Mouse (Mus musculus): Measurements from ENCODE around the gene Cux1. TPM values are rescaled to one million over a fixed set of nuclear protein-coding genes. Genes with fewer than 3 reads are reported as not detected.

The Cux1 gene
- polyA plus RNA-seq, 1 experiment from 2014 or later: 100 TPM

GRCm38 (mm10) chr5:136403565-136403961, 163.7 kb downstream of the Cux1 start:
- peak overlapping the region; percentile 11; the same call in 1 of the 2 replicates for H3K4me3 ChIP-seq (ENCODE audit: low read length)
- H3K27ac ChIP-seq (ENCODE audit: low read depth, low read length): peak overlapping the region; percentile 69
- H3K4me1 ChIP-seq (ENCODE audit: control insufficient read depth, insufficient read depth, low read depth, low read length): peaks cover 13% of the 10 kb centered on the region
- peak overlapping the region; percentile 49 for H3K4me2 ChIP-seq (ENCODE audit: low read length)
- 13% methylated on average over 19 of the region's 19 CpGs for WGBS
- no peaks in the 10 kb centered on the region for H3K9me3 ChIP-seq (ENCODE audit: control insufficient read depth, low read length)
- no peak overlapping the region for H3K9ac ChIP-seq (ENCODE audit: low read depth, low read length)
- no peaks in the 10 kb centered on the region for H3K36me3 ChIP-seq (ENCODE audit: control insufficient read depth, insufficient read depth, low read length)
- no peaks in the 10 kb centered on the region for H3K27me3 ChIP-seq (replicated peaks; ENCODE audit: control insufficient read depth, insufficient read depth, low read length)
- ATAC-seq: peak; percentile 83

- H3K4me3 ChIP-seq (ENCODE audit: low read length): no peak overlapping the region
- 47% methylated on average over 15 of the region's 15 CpGs for WGBS
These were observed 164.4 kb downstream of the Cux1 start for GRCm38 (mm10) chr5:136402622-136403564.

GRCm38 (mm10) chr5:136398706-136399105, 168.6 kb downstream of the Cux1 start:
- H3K9ac ChIP-seq (ENCODE audit: low read depth, low read length): no peak overlapping the region
- H3K36me3 ChIP-seq (ENCODE audit: control insufficient read depth, insufficient read depth, low read length): no peaks in the 10 kb centered on the region
- 89% methylated on average over 3 of the region's 3 CpGs for WGBS
- no peaks in the 10 kb centered on the region for H3K27me3 ChIP-seq (replicated peaks; ENCODE audit: control insufficient read depth, insufficient read depth, low read length)
- H3K27ac ChIP-seq (ENCODE audit: low read depth, low read length): no peak overlapping the region
- no peak overlapping the region for H3K4me2 ChIP-seq (ENCODE audit: low read length)
- no peak for ATAC-seq
- peaks cover 10% of the 10 kb centered on the region for H3K4me1 ChIP-seq (ENCODE audit: control insufficient read depth, insufficient read depth, low read depth, low read length)
- H3K9me3 ChIP-seq (ENCODE audit: control insufficient read depth, low read length): no peaks in the 10 kb centered on the region
- no peak overlapping the region for H3K4me3 ChIP-seq (ENCODE audit: low read length)

More at GRCm38 (mm10) chr5:136402622-136403564, 164.4 kb downstream of the Cux1 start:
- Histone ChIP-seq H3K9ac (ENCODE audit: low read depth, low read length) (no peak overlapping the region), H3K4me2 (ENCODE audit: low read length) (peak overlapping the region; percentile 49), H3K27me3 (replicated peaks; ENCODE audit: control insufficient read depth, insufficient read depth, low read length) (no peaks in the 10 kb centered on the region), H3K9me3 (ENCODE audit: control insufficient read depth, low read length) (no peaks in the 10 kb centered on the region), H3K4me1 (ENCODE audit: control insufficient read depth, insufficient read depth, low read depth, low read length) (peaks cover 13% of the 10 kb centered on the region), H3K36me3 (ENCODE audit: control insufficient read depth, insufficient read depth, low read length) (no peaks in the 10 kb centered on the region), H3K27ac (ENCODE audit: low read depth, low read length) (peak overlapping the region; percentile 69)
- peak; percentile 67 for ATAC-seq

- no peaks in the 10 kb centered on the region for H3K36me3 ChIP-seq (ENCODE audit: control insufficient read depth, insufficient read depth, low read length)
- H3K4me3 ChIP-seq (ENCODE audit: low read length): no peak overlapping the region
- H3K27ac ChIP-seq (ENCODE audit: low read depth, low read length): no peak overlapping the region
- H3K9ac ChIP-seq (ENCODE audit: low read depth, low read length): no peak overlapping the region
- ATAC-seq: no peak
- WGBS: 95% methylated on average over 1 of the region's 1 CpGs
- no peaks in the 10 kb centered on the region for H3K9me3 ChIP-seq (ENCODE audit: control insufficient read depth, low read length)
- no peaks in the 10 kb centered on the region for H3K4me1 ChIP-seq (ENCODE audit: control insufficient read depth, insufficient read depth, low read depth, low read length)
- H3K27me3 ChIP-seq (replicated peaks; ENCODE audit: control insufficient read depth, insufficient read depth, low read length): no peaks in the 10 kb centered on the region
- no peak overlapping the region for H3K4me2 ChIP-seq (ENCODE audit: low read length)
These were observed 170.6 kb downstream of the Cux1 start for GRCm38 (mm10) chr5:136396699-136397098.

GRCm38 (mm10) chr5:136396256-136396655, 171.0 kb downstream of the Cux1 start:
- Histone ChIP-seq H3K4me2 (ENCODE audit: low read length) (no peak overlapping the region), H3K9ac (ENCODE audit: low read depth, low read length) (no peak overlapping the region), H3K36me3 (ENCODE audit: control insufficient read depth, insufficient read depth, low read length) (no peaks in the 10 kb centered on the region), H3K27me3 (replicated peaks; ENCODE audit: control insufficient read depth, insufficient read depth, low read length) (no peaks in the 10 kb centered on the region), H3K4me1 (ENCODE audit: control insufficient read depth, insufficient read depth, low read depth, low read length) (no peaks in the 10 kb centered on the region), H3K4me3 (ENCODE audit: low read length) (no peak overlapping the region), H3K9me3 (ENCODE audit: control insufficient read depth, low read length) (no peaks in the 10 kb centered on the region), H3K27ac (ENCODE audit: low read depth, low read length) (no peak overlapping the region)
- ATAC-seq: no peak
- WGBS: 88% methylated on average over 7 of the region's 7 CpGs

GRCm38 (mm10) chr5:136395600-136396195, 171.6 kb downstream of the Cux1 start:
- H3K27ac ChIP-seq (ENCODE audit: low read depth, low read length): no peak overlapping the region
- no peak overlapping the region for H3K9ac ChIP-seq (ENCODE audit: low read depth, low read length)
- H3K27me3 ChIP-seq (replicated peaks; ENCODE audit: control insufficient read depth, insufficient read depth, low read length): no peaks in the 10 kb centered on the region
- no peak overlapping the region for H3K4me3 ChIP-seq (ENCODE audit: low read length)
- WGBS: 59% methylated on average over 3 of the region's 3 CpGs
- no peaks in the 10 kb centered on the region for H3K4me1 ChIP-seq (ENCODE audit: control insufficient read depth, insufficient read depth, low read depth, low read length)
- no peaks in the 10 kb centered on the region for H3K9me3 ChIP-seq (ENCODE audit: control insufficient read depth, low read length)
- no peak for ATAC-seq
- no peak overlapping the region for H3K4me2 ChIP-seq (ENCODE audit: low read length)
- H3K36me3 ChIP-seq (ENCODE audit: control insufficient read depth, insufficient read depth, low read length): no peaks in the 10 kb centered on the region

GRCm38 (mm10) chr5:136394517-136395212, 172.6 kb downstream of the Cux1 start:
- Histone ChIP-seq H3K4me2 (ENCODE audit: low read length) (no peak overlapping the region), H3K27me3 (replicated peaks; ENCODE audit: control insufficient read depth, insufficient read depth, low read length) (no peaks in the 10 kb centered on the region), H3K27ac (ENCODE audit: low read depth, low read length) (no peak overlapping the region), H3K9ac (ENCODE audit: low read depth, low read length) (no peak overlapping the region), H3K36me3 (ENCODE audit: control insufficient read depth, insufficient read depth, low read length) (no peaks in the 10 kb centered on the region), H3K4me1 (ENCODE audit: control insufficient read depth, insufficient read depth, low read depth, low read length) (no peaks in the 10 kb centered on the region), H3K9me3 (ENCODE audit: control insufficient read depth, low read length) (no peaks in the 10 kb centered on the region), H3K4me3 (ENCODE audit: low read length) (no peak overlapping the region)
- 93% methylated on average over 6 of the region's 6 CpGs for WGBS
- no peak for ATAC-seq

- no peak overlapping the region for H3K4me3 ChIP-seq (ENCODE audit: low read length)
- no peak overlapping the region for H3K4me2 ChIP-seq (ENCODE audit: low read length)
- ATAC-seq: no peak
- H3K27ac ChIP-seq (ENCODE audit: low read depth, low read length): no peak overlapping the region
- H3K9me3 ChIP-seq (ENCODE audit: control insufficient read depth, low read length): no peaks in the 10 kb centered on the region
- 93% methylated on average over 2 of the region's 2 CpGs for WGBS
- H3K9ac ChIP-seq (ENCODE audit: low read depth, low read length): no peak overlapping the region
- no peaks in the 10 kb centered on the region for H3K4me1 ChIP-seq (ENCODE audit: control insufficient read depth, insufficient read depth, low read depth, low read length)
- H3K27me3 ChIP-seq (replicated peaks; ENCODE audit: control insufficient read depth, insufficient read depth, low read length): no peaks in the 10 kb centered on the region
- H3K36me3 ChIP-seq (ENCODE audit: control insufficient read depth, insufficient read depth, low read length): no peaks in the 10 kb centered on the region
These were observed 173.7 kb downstream of the Cux1 start for GRCm38 (mm10) chr5:136393621-136394020.

GRCm38 (mm10) chr5:136386757-136387156, 180.5 kb downstream of the Cux1 start:
- Histone ChIP-seq H3K4me1 (ENCODE audit: control insufficient read depth, insufficient read depth, low read depth, low read length) (0 out of 2 replicates have a peak, but pooled peaks cover 2% of the 10 kb centered on the region), H3K9me3 (ENCODE audit: control insufficient read depth, low read length) (no peaks in the 10 kb centered on the region), H3K27me3 (replicated peaks; ENCODE audit: control insufficient read depth, insufficient read depth, low read length) (no peaks in the 10 kb centered on the region), H3K27ac (ENCODE audit: low read depth, low read length) (no peak overlapping the region), H3K9ac (ENCODE audit: low read depth, low read length) (no peak overlapping the region), H3K4me3 (ENCODE audit: low read length) (no peak overlapping the region), H3K36me3 (ENCODE audit: control insufficient read depth, insufficient read depth, low read length) (no peaks in the 10 kb centered on the region), H3K4me2 (ENCODE audit: low read length) (no peak overlapping the region)
- no peak for ATAC-seq
- WGBS: 92% methylated on average over 2 of the region's 2 CpGs

Data from hindbrain, embryonic 16.5 days (tissue).